Mouse (Mus musculus) megakaryocyte-erythroid progenitor cell, adult 5 weeks (primary cell): ENCODE results near the gene C9. TPM values are rescaled to one million over a fixed set of nuclear protein-coding genes. Genes with fewer than 3 reads are reported as not detected.

Experiments used
- polyA plus RNA-seq: library from polyadenylated mRNA; stranded (reverse); fragments of >175 nt; gene quantifications from 2 replicates; pipeline ENCODE4 v1.2.3, GENCODE M21; 2012

The C9 gene
- not detected in 2 replicates for polyA plus RNA-seq

GRCm38 (mm10) chr15:6445135-6445534, at the start of gene C9:
TSS of gene C9 (plus strand) at chr15:6445327.

DNA sequence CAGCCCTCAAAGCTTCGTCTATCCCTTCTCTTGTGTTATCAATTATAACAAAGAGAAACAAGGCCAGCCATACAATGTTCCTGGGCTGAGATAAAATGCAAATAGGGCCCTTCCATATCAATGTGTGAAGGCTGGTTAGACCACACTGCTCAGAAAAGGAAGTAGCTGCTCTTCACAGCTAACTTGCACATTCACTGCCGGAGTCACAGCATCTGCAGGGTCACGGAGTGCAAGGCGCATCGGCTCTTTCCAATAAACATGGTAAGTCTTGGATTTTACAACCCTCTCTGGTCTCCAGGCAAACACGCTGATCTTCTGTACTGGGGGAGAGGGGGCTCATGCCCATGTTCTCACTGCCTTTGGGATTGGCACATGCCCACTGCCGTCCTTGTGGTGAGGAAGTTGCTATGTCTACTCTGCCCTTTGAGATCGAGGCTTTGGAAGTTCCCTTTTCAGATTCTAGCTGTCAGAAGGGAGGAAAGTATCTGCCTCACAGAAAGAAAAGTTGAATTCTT, 77.6 kb downstream of the C9 start, which contains the start of gene Fyb:
TSS of gene Fyb (plus strand) at position 201 of the 515 bp plus-strand sequence.

Other genes starting within 250 kb of the C9 start
- 0.10 and 0.24 TPM in 2 replicates for gene Dab2, start 145.5 kb upstream of the C9 start, polyA plus RNA-seq
- 689 and 728 TPM in 2 replicates for gene Fyb, start 77.5 kb downstream of the C9 start, polyA plus RNA-seq